Mouse (Mus musculus): ENCODE data around the gene Gm4779. TPM values are rescaled to one million over a fixed set of nuclear protein-coding genes. Genes with fewer than 3 reads are reported as not detected.
"Not testable (repeated sequence)": the region's sequence is repeated elsewhere in the genome, so short reads cannot be mapped to it uniquely, and the experiment has no call there.

Gene Gm4779
- polyA plus RNA-seq (2016; fragmentation: Nextera tagmentation; extraction: Ambion mirVana): 0.24 TPM in 1 of 2 replicates, not detected in the other

DNA sequence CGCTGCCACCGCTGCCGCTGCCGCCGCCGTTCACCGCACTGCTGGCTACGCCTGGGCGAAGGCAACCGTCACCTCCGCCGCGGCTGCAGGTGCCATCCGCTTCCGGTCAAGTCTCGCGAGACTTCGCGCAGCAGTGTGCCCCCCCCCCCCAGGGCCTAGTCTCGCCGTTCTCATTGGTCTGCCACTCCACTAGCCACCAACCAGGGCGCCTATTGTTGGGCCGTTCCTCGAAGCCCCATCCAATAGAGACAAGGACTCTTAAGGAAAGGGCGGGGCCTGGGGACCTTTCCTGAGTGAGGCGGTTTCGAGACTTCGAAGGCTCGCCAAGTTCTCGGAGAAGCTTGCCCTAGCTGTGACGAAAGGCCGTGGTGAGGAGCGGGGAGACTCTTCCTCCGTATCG is at the start of gene Gm4779, which contains the start of gene 8030474K03Rik:
TSS of gene Gm4779 (minus strand) at position 82 of the 400 bp plus-strand sequence.
TSS of gene 8030474K03Rik (plus strand) at position 315 of the 400 bp plus-strand sequence.
- H3K4me3 ChIP-seq: no peak within 1 kb of the TSS
- H3K27me3 ChIP-seq (replicated peaks; ENCODE audit: low read depth, poor library complexity, severe bottlenecking): peaks cover 51% of the 10 kb centered on the region
- 93% methylated on average over 35 of the region's 35 CpGs for whole genome bisulfite sequencing
- no peaks in the 10 kb centered on the region for H3K36me3 ChIP-seq (replicated peaks)
- H3K9me3 ChIP-seq: peaks cover 6% of the 10 kb centered on the region; the same call in 1 of the 2 replicates
- no peaks in the 10 kb centered on the region for H3K4me1 ChIP-seq
- no peak for DNase-seq (ENCODE audit: low spot score)
- H3K27ac ChIP-seq (replicated peaks): no peak within 1 kb of the TSS

GRCm38 (mm10) chrX:101819980-101820379 is 25.8 kb upstream of the Gm4779 start:
- H3K36me3 ChIP-seq (replicated peaks); H3K4me1 ChIP-seq; DNase-seq (ENCODE audit: low spot score); H3K4me3 ChIP-seq; H3K27ac ChIP-seq (replicated peaks); H3K9me3 ChIP-seq: not testable (repeated sequence)
- peaks cover 79% of the 10 kb centered on the region for H3K27me3 ChIP-seq (replicated peaks; ENCODE audit: low read depth, poor library complexity, severe bottlenecking)

- H3K9me3 ChIP-seq: no peaks in the 10 kb centered on the region
- DNase-seq (ENCODE audit: low spot score): no peak
- H3K27ac ChIP-seq (replicated peaks): no peak overlapping the region
- 52% methylated on average over 1 of the region's 1 CpGs for WGBS
- no peaks in the 10 kb centered on the region for H3K36me3 ChIP-seq (replicated peaks)
- peaks cover 87% of the 10 kb centered on the region for H3K27me3 ChIP-seq (replicated peaks; ENCODE audit: low read depth, poor library complexity, severe bottlenecking)
- H3K4me1 ChIP-seq: no peaks in the 10 kb centered on the region
- no peak overlapping the region for H3K4me3 ChIP-seq
Observed at GRCm38 (mm10) chrX:101819163-101819562, 24.9 kb upstream of the Gm4779 start.

DNA sequence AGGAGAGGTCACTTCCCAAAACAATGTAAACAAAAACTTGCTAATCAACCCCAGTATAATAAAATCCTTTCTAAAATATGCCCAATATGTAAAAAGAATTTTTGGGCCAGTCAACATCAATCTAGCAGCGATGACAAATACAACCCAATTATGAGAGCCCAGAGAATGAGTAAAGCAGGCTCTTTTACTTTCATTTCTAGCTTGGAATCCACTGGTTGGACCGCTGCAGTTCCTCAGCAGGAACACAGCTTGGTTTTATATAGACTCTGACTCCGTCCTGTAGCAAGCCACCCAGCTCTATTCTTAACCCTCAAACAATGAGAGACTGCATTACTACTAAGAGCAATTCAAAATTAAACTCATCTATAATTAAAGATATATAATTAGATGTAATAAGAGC is 17.5 kb upstream of the Gm4779 start:
- H3K27ac ChIP-seq (replicated peaks): no peak overlapping the region

GRCm38 (mm10) chrX:101805512-101805911 is 11.3 kb upstream of the Gm4779 start:
- no peaks in the 10 kb centered on the region for H3K36me3 ChIP-seq (replicated peaks)
- no peaks in the 10 kb centered on the region for H3K4me1 ChIP-seq
- H3K27me3 ChIP-seq (replicated peaks; ENCODE audit: low read depth, poor library complexity, severe bottlenecking): peaks cover 50% of the 10 kb centered on the region
- H3K27ac ChIP-seq (replicated peaks): no peak overlapping the region
- H3K4me3 ChIP-seq: no peak overlapping the region
- no peaks in the 10 kb centered on the region for H3K9me3 ChIP-seq
- 33% methylated on average over 2 of the region's 2 CpGs for WGBS
- no peak for DNase-seq (ENCODE audit: low spot score)

More for the DNA sequence above, 17.5 kb upstream of the Gm4779 start:
- DNase-seq (ENCODE audit: low spot score): no peak
- Histone ChIP-seq H3K27me3 (replicated peaks; ENCODE audit: low read depth, poor library complexity, severe bottlenecking) (peaks cover 74% of the 10 kb centered on the region), H3K4me3 (no peak overlapping the region), H3K36me3 (replicated peaks) (no peaks in the 10 kb centered on the region), H3K4me1 (no peaks in the 10 kb centered on the region), H3K9me3 (no peaks in the 10 kb centered on the region)
- WGBS: 63% methylated on average over 3 of the region's 3 CpGs

DNA sequence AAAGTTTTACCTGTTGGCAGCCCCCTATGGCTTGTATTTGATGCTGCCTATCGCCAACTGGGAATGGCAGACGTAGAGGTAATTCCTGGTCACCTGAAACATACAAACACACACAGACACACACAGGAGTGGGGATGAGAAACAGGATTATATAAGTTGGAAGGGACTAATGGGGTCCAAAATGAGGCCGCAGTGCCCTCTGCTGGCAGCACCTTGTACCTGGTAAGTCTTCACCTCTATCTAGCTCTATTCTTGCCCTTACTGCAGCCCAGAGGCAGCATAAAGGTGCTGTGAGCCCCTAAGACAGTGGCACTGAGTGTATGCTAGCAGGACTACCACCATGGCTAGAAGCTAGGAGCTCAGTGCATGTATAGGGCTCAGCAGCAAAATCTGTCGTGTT is 2.7 kb downstream of the Gm4779 start:
- Histone ChIP-seq H3K4me3 (no peak overlapping the region), H3K4me1 (no peaks in the 10 kb centered on the region), H3K27ac (replicated peaks) (no peak overlapping the region), H3K36me3 (replicated peaks) (no peaks in the 10 kb centered on the region), H3K27me3 (replicated peaks; ENCODE audit: low read depth, poor library complexity, severe bottlenecking) (peaks cover 48% of the 10 kb centered on the region), H3K9me3 (peaks cover 6% of the 10 kb centered on the region; the same call in 1 of the 2 replicates)
- 49% methylated on average over 4 of the region's 4 CpGs for WGBS
- peak; percentile 48 for DNase-seq (ENCODE audit: low spot score)

DNA sequence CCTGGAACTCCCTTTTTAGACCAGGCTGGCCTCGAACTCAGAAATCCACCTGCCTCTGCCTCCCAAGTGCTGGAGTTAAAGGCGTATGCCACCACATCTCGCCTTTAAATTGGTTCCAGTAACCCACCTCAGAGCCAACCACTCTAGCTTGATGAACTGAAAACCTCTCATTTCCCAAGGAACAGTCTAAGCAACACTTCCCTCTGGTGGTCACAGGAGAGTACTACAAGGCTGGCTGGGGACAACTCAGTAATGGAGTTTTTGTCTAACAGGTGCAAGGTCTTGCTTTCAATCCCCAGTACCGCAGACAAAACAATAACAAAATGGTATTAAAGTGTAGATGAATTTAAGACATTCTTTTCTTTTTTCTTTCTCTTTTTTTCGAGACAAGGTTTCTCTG is 22.2 kb downstream of the Gm4779 start:
- peaks cover 78% of the 10 kb centered on the region for H3K27me3 ChIP-seq (replicated peaks; ENCODE audit: low read depth, poor library complexity, severe bottlenecking)
- no peaks in the 10 kb centered on the region for H3K9me3 ChIP-seq
- H3K27ac ChIP-seq (replicated peaks): no peak overlapping the region
- no peak overlapping the region for H3K4me3 ChIP-seq
- H3K4me1 ChIP-seq: no peaks in the 10 kb centered on the region
- peak; percentile 42 for DNase-seq (ENCODE audit: low spot score)
- WGBS: 42% methylated on average over 5 of the region's 5 CpGs
- no peaks in the 10 kb centered on the region for H3K36me3 ChIP-seq (replicated peaks)

DNA sequence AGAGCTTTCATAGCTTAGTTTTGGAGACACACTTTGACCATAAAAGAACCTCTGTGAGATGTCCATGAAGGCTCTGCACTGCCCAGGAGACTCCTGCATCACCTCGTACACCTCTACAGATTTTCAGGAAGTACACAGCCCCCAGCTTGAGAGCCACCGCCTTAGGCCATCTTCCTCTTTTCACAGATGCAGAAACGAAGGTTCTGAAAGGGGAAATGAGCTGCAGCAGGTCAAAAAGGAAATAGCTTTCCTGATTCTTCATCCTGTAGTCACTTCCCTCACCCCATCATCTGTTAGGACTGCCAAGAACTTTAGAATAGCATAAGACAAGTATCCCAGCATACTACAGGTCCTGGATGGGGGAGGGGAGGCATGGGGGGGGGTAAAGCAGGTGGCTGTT is 23.9 kb downstream of the Gm4779 start:
- Histone ChIP-seq H3K4me1 (no peaks in the 10 kb centered on the region), H3K9me3 (no peaks in the 10 kb centered on the region), H3K27ac (replicated peaks) (no peak overlapping the region), H3K4me3 (no peak overlapping the region), H3K36me3 (replicated peaks) (no peaks in the 10 kb centered on the region), H3K27me3 (replicated peaks; ENCODE audit: low read depth, poor library complexity, severe bottlenecking) (peaks cover 83% of the 10 kb centered on the region)
- no peak for DNase-seq (ENCODE audit: low spot score)
- WGBS: 66% methylated on average over 3 of the region's 3 CpGs

GRCm38 (mm10) chrX:101769478-101769877 is 24.7 kb downstream of the Gm4779 start:
- no peak overlapping the region for H3K4me3 ChIP-seq
- H3K36me3 ChIP-seq (replicated peaks): no peaks in the 10 kb centered on the region
- DNase-seq (ENCODE audit: low spot score): no peak
- H3K4me1 ChIP-seq: no peaks in the 10 kb centered on the region
- H3K9me3 ChIP-seq: no peaks in the 10 kb centered on the region
- WGBS: 78% methylated on average over 2 of the region's 2 CpGs
- no peak overlapping the region for H3K27ac ChIP-seq (replicated peaks)
- H3K27me3 ChIP-seq (replicated peaks; ENCODE audit: low read depth, poor library complexity, severe bottlenecking): peaks cover 83% of the 10 kb centered on the region

GRCm38 (mm10) chrX:101767280-101767679 is 26.9 kb downstream of the Gm4779 start:
- no peak for DNase-seq (ENCODE audit: low spot score)
- Histone ChIP-seq H3K27ac (replicated peaks) (no peak overlapping the region), H3K4me1 (no peaks in the 10 kb centered on the region), H3K4me3 (no peak overlapping the region), H3K36me3 (replicated peaks) (no peaks in the 10 kb centered on the region), H3K27me3 (replicated peaks; ENCODE audit: low read depth, poor library complexity, severe bottlenecking) (peaks cover 82% of the 10 kb centered on the region), H3K9me3 (no peaks in the 10 kb centered on the region)
- 75% methylated on average over 7 of the region's 7 CpGs for WGBS

DNA sequence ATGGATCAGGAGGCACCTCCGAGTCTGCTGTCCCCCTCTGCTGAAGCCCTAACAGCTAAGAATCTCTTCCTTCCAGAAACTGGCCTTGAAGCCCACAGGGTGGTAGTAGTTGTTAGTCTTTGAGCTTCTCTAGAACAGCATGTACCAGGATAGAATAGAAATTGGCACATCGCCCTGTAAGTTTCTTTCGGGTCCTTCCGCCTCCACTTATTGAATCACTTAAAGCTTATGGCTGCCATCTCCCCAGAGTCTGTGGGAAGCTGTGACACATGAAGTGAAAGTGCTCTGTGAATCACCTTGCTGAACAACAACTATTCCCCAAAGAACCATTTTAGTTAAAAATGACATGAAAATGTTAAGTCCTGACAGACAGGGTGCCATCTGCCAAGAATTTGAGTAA is 29.1 kb downstream of the Gm4779 start:
- Histone ChIP-seq H3K4me1 (no peaks in the 10 kb centered on the region), H3K9me3 (no peaks in the 10 kb centered on the region), H3K27ac (replicated peaks) (no peak overlapping the region), H3K27me3 (replicated peaks; ENCODE audit: low read depth, poor library complexity, severe bottlenecking) (peaks cover 83% of the 10 kb centered on the region), H3K36me3 (replicated peaks) (no peaks in the 10 kb centered on the region), H3K4me3 (no peak overlapping the region)
- WGBS: 86% methylated on average over 4 of the region's 4 CpGs
- DNase-seq (ENCODE audit: low spot score): no peak

GRCm38 (mm10) chrX:101764621-101765020 is 29.6 kb downstream of the Gm4779 start:
- Histone ChIP-seq H3K27ac (replicated peaks) (no peak overlapping the region), H3K9me3 (no peaks in the 10 kb centered on the region), H3K4me1 (no peaks in the 10 kb centered on the region), H3K36me3 (replicated peaks) (no peaks in the 10 kb centered on the region), H3K27me3 (replicated peaks; ENCODE audit: low read depth, poor library complexity, severe bottlenecking) (peaks cover 83% of the 10 kb centered on the region), H3K4me3 (no peak overlapping the region)
- no peak for DNase-seq (ENCODE audit: low spot score)
- WGBS: 81% methylated on average over 5 of the region's 5 CpGs

- Histone ChIP-seq H3K27me3 (replicated peaks; ENCODE audit: low read depth, poor library complexity, severe bottlenecking) (peaks cover 93% of the 10 kb centered on the region), H3K27ac (replicated peaks) (no peak overlapping the region), H3K4me1 (no peaks in the 10 kb centered on the region), H3K36me3 (replicated peaks) (no peaks in the 10 kb centered on the region), H3K4me3 (no peak overlapping the region), H3K9me3 (no peaks in the 10 kb centered on the region)
- 83% methylated on average over 5 of the region's 5 CpGs for WGBS
- no peak for DNase-seq (ENCODE audit: low spot score)
Observed at GRCm38 (mm10) chrX:101754478-101754877, 39.7 kb downstream of the Gm4779 start.

DNA sequence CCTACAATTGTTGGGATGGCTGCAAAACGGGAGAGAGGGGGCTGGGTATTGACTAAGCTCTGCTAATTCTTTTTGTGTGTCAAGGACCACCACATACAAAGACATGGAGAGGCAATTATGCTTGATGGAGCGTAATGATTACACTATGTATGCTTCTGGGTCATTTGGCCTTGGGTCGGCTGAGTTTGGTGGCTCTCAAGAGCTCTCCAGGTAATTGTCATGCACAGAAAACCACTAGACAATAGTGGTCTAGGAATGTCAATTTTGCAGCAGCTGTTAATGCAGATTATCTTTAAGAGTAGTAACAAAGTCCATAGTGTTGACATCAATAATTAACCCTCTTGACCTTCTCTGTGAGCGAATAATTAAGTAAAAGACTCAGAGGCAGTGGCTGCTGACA is 44.1 kb downstream of the Gm4779 start:
- Histone ChIP-seq H3K27ac (replicated peaks) (no peak overlapping the region), H3K36me3 (replicated peaks) (no peaks in the 10 kb centered on the region), H3K4me1 (no peaks in the 10 kb centered on the region), H3K27me3 (replicated peaks; ENCODE audit: low read depth, poor library complexity, severe bottlenecking) (peaks cover 98% of the 10 kb centered on the region), H3K4me3 (no peak overlapping the region), H3K9me3 (no peaks in the 10 kb centered on the region)
- WGBS: 61% methylated on average over 4 of the region's 4 CpGs
- DNase-seq (ENCODE audit: low spot score): no peak

Data from embryonic facial prominence, embryonic 10.5 days (tissue).